Mouse (Mus musculus) hindbrain, postnatal 0 days (tissue): ENCODE measurements at regions not wholly inside any gene's neighbourhood (a gene's known extent, or its start where the extent isn't known, plus 50 kb on each side); places are given as distances from the start of the nearest gene placed in this dataset.

Source experiments
- ATAC-seq: fragments of 200-750 bp; cut with Nextera tagmentation; 2 replicates; pipeline ENCODE4 v1.8.0; 2017; ENCODE audit warnings: mild to moderate bottlenecking, moderate TSS enrichment, moderate library complexity
- DNase-seq: peaks from one replicate; pipeline ENCODE4 v3.0.0-alpha.2; 2015; ENCODE audit warnings: low spot score
- H3K27ac ChIP-seq: fragments of 300-500 bp; sonication (generic); 2 replicates; pipeline ENCODE4 v1.5.1; 2014; ENCODE audit warnings: mild to moderate bottlenecking
- H3K27me3 ChIP-seq: fragments of 300-500 bp; sonication (generic); 2 replicates; pipeline ENCODE4 v1.6.1; 2014; ENCODE audit warnings: low read length, mixed read lengths; ENCODE audit not compliant: insufficient read depth
- H3K36me3 ChIP-seq: fragments of 300-500 bp; sonication (generic); 2 replicates; pipeline ENCODE4 v1.6.1; 2014; ENCODE audit warnings: low read length, mixed read lengths; ENCODE audit not compliant: insufficient read depth
- H3K4me1 ChIP-seq: fragments of 300-500 bp; sonication (generic); 2 replicates; pipeline ENCODE4 v1.6.1; 2014; ENCODE audit warnings: antibody characterized with exemption, low read length, mixed read lengths; ENCODE audit not compliant: insufficient read depth
- H3K4me2 ChIP-seq: fragments of 300-500 bp; sonication (generic); 2 replicates; pipeline ENCODE4 v1.6.1; 2014; ENCODE audit warnings: low read depth, mild to moderate bottlenecking, low read length, moderate library complexity, mixed read lengths
- H3K4me3 ChIP-seq: fragments of 300-500 bp; sonication (generic); 2 replicates; pipeline ENCODE4 v1.5.1; 2014; ENCODE audit warnings: low read length
- H3K9ac ChIP-seq: fragments of 300-500 bp; sonication (generic); replicated peaks from 2 replicates; pipeline ENCODE4 v1.6.1; 2014; ENCODE audit warnings: mild to moderate bottlenecking, low read length, moderate library complexity, mixed read lengths
- H3K9me3 ChIP-seq: fragments of 300-500 bp; sonication (generic); 2 replicates; pipeline ENCODE4 v1.6.1; 2016; ENCODE audit warnings: low read length, mixed read lengths
- CTCF ChIP-seq: IDR thresholded peaks from 2 replicates; pipeline ENCODE4 v1.5.1; 2016; ENCODE audit warnings: antibody characterized with exemption, control low read depth, low read depth
- WGBS: fragments of 180-500 bp; shearing (Covaris S2); extraction: QIAGEN DNeasy Blood & Tissue Kit; methylation state at CpG from one replicate; pipeline ENCODE4 v1.1.7; 2014; 5-methylcytosine and 5-hydroxymethylcytosine counted together

DNA sequence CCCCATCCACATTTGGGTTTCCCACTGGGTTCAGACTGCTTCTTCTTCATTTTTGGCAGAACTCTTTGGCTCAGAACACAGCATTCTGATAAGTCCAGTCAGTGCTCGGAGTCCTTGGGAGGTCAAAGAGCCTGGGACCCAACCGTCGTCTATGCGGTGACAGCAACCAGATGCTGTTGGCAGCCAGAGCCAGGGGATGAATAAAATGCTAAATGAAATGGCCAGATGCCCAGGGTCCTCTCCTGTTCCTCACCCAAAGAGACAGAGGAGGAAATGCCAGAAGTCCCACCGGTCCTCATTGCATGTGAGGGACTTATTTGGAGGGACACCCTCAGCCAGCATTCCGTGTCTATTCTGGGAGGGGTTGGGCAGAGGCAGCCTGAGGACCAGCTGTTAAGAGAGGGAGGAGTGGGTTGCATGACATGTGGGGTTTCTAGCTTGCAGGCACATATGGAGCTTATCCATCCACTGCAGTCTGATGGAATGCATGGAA lies 801.2 kb upstream of the Lrrc6 start:
- no peaks in the 10 kb centered on the region for H3K27me3 ChIP-seq
- ATAC-seq (peak; percentile 43; the same call in 1 of the 2 replicates), DNase-seq (peak; percentile 37)
- H3K4me3 ChIP-seq = no peak overlapping the region
- H3K9me3 ChIP-seq = no peaks in the 10 kb centered on the region
- no peak for TF ChIP-seq CTCF
- H3K4me1 ChIP-seq = no peaks in the 10 kb centered on the region
- no peaks in the 10 kb centered on the region for H3K36me3 ChIP-seq
- 50% methylated on average over 6 of the region's 6 CpGs for WGBS
- H3K4me2 ChIP-seq = no peak overlapping the region
- H3K27ac ChIP-seq = no peak overlapping the region
- H3K9ac ChIP-seq = no peak overlapping the region

DNA sequence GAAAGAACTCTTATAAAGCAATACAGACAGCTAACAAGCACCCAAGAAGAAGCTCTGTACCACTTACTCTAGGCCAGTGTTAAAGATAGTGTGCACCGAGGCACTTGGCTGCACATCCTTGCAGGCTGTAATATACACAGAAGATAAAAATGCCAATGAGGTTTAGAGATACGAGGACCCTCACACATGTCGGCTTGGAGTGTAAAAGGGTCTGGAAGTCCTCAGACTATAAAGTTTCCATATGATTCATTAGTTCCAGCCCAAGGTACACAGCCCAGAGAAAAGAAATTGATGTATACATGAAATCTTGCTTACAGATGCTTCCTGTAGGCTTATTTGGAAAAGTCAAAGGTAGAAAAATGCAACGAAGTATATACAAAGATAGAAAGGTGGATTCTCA lies 800.3 kb upstream of the Lrrc6 start:
- no peaks in the 10 kb centered on the region for H3K36me3 ChIP-seq
- H3K9ac ChIP-seq = no peak overlapping the region
- no peaks in the 10 kb centered on the region for H3K4me1 ChIP-seq
- no peak overlapping the region for H3K27ac ChIP-seq
- 88% methylated on average over 4 of the region's 4 CpGs for WGBS
- DNase-seq (no peak), ATAC-seq (no peak)
- TF ChIP-seq CTCF = no peak
- no peak overlapping the region for H3K4me3 ChIP-seq
- no peaks in the 10 kb centered on the region for H3K9me3 ChIP-seq
- no peaks in the 10 kb centered on the region for H3K27me3 ChIP-seq
- no peak overlapping the region for H3K4me2 ChIP-seq

DNA sequence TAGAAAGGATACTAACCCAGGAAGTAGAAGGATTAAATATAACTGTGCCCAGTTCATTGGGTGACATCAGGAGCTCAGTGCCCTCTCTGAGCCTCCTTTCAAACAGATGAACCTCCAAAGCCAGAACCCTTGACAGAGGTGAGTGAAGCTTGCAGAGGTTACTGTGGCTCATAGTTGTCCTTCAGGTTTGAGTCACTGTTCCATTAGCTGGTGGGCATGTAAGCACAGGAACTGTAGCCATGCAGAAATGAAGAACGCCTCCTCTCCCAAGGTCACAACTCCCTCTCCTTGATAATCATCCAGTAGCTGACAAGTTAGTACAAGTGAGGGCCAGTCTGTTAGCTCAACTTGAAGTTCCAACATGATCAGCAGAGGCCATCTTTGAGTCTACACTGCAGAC lies 794.1 kb upstream of the Lrrc6 start:
- 90% methylated on average over 1 of the region's 1 CpGs for WGBS
- Histone ChIP-seq H3K27ac (no peak overlapping the region), H3K4me3 (no peak overlapping the region), H3K9me3 (no peaks in the 10 kb centered on the region), H3K36me3 (no peaks in the 10 kb centered on the region), H3K27me3 (no peaks in the 10 kb centered on the region), H3K9ac (no peak overlapping the region), H3K4me2 (no peak overlapping the region), H3K4me1 (no peaks in the 10 kb centered on the region)
- TF ChIP-seq CTCF = no peak
- no peak for DNase-seq
- no peak for ATAC-seq

DNA sequence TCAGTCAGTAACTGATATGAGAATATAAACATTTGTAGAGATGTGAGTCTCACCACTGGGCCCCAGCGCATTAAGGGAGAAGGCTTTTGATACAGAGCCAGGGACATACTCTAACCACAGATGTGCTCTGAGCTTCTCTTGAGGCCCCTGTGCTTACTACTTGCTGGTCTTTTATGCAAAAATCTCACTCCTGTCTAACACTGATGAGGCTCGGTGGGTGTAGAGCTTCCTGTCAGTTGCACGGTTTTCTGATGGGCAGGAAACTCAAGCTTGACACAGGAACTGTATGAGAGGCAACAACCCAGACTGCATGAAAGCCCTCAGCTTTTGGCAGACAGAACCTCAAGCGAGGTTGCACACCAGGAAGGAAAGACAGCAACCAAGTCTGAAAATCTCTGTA lies 789.0 kb upstream of the Lrrc6 start:
- Histone ChIP-seq H3K4me1 (no peaks in the 10 kb centered on the region), H3K4me2 (no peak overlapping the region), H3K36me3 (no peaks in the 10 kb centered on the region), H3K9me3 (no peaks in the 10 kb centered on the region), H3K9ac (no peak overlapping the region), H3K4me3 (no peak overlapping the region), H3K27me3 (no peaks in the 10 kb centered on the region), H3K27ac (no peak overlapping the region)
- ATAC-seq = no peak
- 73% methylated on average over 4 of the region's 4 CpGs for WGBS
- no peak for TF ChIP-seq CTCF
- DNase-seq = no peak

DNA sequence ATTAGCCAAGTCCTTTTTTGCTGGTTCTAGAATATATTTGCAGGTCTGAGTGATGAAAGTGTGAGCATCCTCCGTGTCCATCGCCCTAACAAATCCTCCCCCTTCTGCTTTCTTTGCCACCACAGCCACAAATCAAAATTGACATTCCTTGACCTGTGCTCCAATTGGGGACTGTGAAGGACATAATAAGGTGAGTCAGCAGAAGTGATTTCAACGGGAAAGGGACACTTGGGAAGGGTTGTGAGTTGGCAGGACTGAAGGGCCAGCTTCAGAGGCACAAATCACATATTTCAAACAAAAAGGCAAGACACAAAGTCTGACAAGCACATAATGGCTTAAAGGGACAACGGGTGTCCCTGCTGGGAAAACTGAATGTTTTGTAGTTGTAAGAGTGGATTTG lies 784.2 kb upstream of the Lrrc6 start:
- no peak overlapping the region for H3K9ac ChIP-seq
- no peaks in the 10 kb centered on the region for H3K36me3 ChIP-seq
- no peak overlapping the region for H3K27ac ChIP-seq
- 33% methylated on average over 4 of the region's 4 CpGs for WGBS
- H3K9me3 ChIP-seq = no peaks in the 10 kb centered on the region
- H3K27me3 ChIP-seq = no peaks in the 10 kb centered on the region
- TF ChIP-seq CTCF = no peak
- H3K4me3 ChIP-seq = no peak overlapping the region
- H3K4me1 ChIP-seq = no peaks in the 10 kb centered on the region
- H3K4me2 ChIP-seq = no peak overlapping the region
- ATAC-seq (no peak), DNase-seq (no peak)

DNA sequence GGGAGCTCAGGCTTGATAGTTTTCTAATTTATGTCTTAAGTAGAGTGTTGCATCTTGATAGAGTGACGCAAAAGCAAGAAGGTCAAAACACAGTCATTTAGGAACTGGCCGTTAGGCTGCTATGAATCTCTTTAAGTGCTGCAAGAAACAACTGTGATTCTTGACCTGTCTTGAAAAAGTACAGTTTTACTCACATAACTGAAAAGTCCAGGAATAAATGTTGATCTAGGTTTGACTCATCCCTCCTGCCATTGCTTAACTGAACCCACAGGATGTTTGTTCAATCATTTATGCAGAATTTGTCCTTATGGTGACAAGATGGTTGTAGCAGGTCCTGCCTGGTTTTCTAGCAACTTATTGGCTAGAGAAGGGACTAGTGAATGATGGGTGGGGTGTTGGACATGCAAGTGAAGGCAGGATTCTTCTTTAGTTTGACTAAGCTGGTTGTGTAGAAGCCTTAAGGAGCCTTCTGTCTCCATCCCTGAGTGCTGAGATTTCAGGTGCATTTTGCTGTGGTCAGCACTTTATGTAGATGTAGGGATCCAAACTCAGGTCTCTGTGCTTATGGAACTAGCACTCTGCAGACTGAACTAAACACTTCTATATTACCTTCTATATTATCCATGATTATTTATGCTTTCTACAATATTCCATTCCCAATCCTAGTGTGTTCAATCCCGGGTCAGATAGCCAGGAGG lies 782.7 kb upstream of the Lrrc6 start:
- Histone ChIP-seq H3K9me3 (no peaks in the 10 kb centered on the region), H3K9ac (no peak overlapping the region), H3K27me3 (no peaks in the 10 kb centered on the region), H3K27ac (no peak overlapping the region), H3K36me3 (no peaks in the 10 kb centered on the region), H3K4me1 (no peaks in the 10 kb centered on the region), H3K4me2 (no peak overlapping the region), H3K4me3 (no peak overlapping the region)
- 90% methylated on average over 3 of the region's 3 CpGs for WGBS
- no peak for TF ChIP-seq CTCF
- DNase-seq (no peak), ATAC-seq (no peak)

DNA sequence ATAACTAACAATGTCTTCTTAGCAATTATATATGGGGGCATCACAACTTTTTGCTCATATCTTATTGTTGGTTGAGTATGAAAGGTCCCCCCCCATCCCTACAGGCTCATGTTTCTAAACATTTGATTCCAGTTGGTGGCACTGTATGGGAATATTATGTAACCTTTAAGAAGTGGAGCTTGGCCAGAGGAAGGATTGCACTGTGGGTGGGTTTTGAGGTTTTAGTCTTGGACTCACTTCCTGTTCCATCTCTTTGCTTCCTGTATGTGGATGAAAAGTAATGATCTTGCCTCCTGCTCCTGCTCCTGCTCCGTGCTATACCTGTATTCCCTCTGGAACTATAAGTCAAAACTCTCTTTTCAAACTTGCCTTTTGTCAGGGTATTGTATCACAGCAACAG lies 778.2 kb upstream of the Lrrc6 start:
- no peaks in the 10 kb centered on the region for H3K36me3 ChIP-seq
- DNase-seq (no peak), ATAC-seq (no peak)
- H3K4me3 ChIP-seq = no peak overlapping the region
- no peaks in the 10 kb centered on the region for H3K4me1 ChIP-seq
- TF ChIP-seq CTCF = no peak
- H3K9ac ChIP-seq = no peak overlapping the region
- H3K4me2 ChIP-seq = no peak overlapping the region
- H3K27me3 ChIP-seq = no peaks in the 10 kb centered on the region
- WGBS = 74% methylated on average over 1 of the region's 1 CpGs
- H3K27ac ChIP-seq = no peak overlapping the region
- H3K9me3 ChIP-seq = no peaks in the 10 kb centered on the region
